Comparison of ENCODE assay signal across 8 mouse cellular contexts in the genomic region with DNA sequence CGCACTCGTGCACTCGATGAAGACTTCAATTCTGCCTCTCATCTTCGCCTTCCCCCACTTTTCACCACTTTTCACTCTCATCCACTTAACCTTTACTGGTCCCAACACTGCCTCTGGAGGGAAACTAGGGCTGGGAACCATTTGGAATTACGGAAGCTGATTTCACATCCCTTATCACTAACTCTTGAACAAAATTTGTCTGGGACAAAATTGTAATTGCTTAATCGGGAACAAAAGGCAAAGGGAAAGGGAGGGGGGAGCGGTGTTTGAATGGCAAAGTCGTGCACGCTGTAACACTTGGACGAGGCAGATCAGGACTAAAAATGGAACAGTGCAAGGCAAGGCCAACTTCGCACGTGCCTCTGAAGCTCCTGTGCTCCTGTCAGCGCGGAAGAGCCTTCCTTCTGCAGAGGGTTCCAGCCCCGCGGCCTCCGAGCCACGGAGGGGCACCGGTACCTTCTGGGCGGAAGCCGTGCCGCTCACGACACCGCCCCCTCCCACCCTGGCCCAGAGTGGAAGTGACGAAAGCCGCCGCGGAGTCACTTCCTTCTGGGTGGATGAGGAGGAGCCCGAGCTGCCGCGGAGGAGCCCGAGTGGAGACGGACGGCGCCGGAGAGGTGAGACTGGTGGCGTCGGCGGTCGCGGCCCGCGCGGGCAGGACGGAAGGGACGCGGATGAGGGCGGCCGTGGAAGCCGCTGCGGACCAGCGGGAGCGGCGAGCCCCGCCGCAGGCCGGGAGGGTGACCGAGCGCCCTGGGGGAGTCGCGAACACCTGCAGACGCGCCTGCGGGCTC. TPM values are rescaled to one million over a fixed set of nuclear protein-coding genes. Genes with fewer than 3 reads are reported as not detected.
DNase-seq lines count a peak whose midpoint lies in the region; ATAC-seq and TF ChIP-seq lines count a peak whose summit lies in the region.

Gene Etv3, plus strand, starts transcription at position 365 of the 794 bp plus-strand sequence.

- H3K27ac ChIP-seq in hindbrain, embryonic 11.5 days (ENCODE audit: low read depth, low read length): peak within 1 kb of the TSS; percentile 55; the same call in 1 of the 2 replicates
- H3K27ac ChIP-seq in lung, postnatal 0 days (ENCODE audit: low read length): peak within 1 kb of the TSS; percentile 96

- no peak for TF ChIP-seq EP300 in lung, postnatal 0 days (IDR thresholded peaks at IDR 0.05)

- H3K4me1 ChIP-seq in hindbrain, embryonic 11.5 days (replicated peaks; ENCODE audit: control insufficient read depth, insufficient read depth, low read length): no peaks in the 10 kb centered on the region
- H3K4me1 ChIP-seq in lung, postnatal 0 days (ENCODE audit: insufficient read depth, low read depth, low read length): no peaks in the 10 kb centered on the region; the same call in 1 of the 2 replicates

- CTCF ChIA-PET in Patski (lab: Charles Lee): interaction anchor here (1.2 to 1.4 kb wide), 2 partner anchors 21 to 25 kb away, joined by 3 to 4 read pairs; no protein-coding TSS in a partner anchor

- peak within 1 kb of the TSS; percentile 86 for H3K4me3 ChIP-seq in hindbrain, embryonic 11.5 days (ENCODE audit: low read depth, low read length)
- peak within 1 kb of the TSS; percentile 95 for H3K4me3 ChIP-seq in lung, postnatal 0 days (ENCODE audit: low read depth, low read length)

- H3K4me2 ChIP-seq in hindbrain, embryonic 11.5 days (replicated peaks; ENCODE audit: low read depth, low read length): peak within 1 kb of the TSS; percentile 88
- peak within 1 kb of the TSS; percentile 69 for H3K4me2 ChIP-seq in lung, postnatal 0 days (replicated peaks; ENCODE audit: low read depth, low read length)

- WGBS in hindbrain, embryonic 11.5 days: 6% methylated on average over 58 of the region's 64 CpGs
- WGBS in lung, postnatal 0 days: 4% methylated on average over 55 of the region's 64 CpGs

- H3K36me3 ChIP-seq in hindbrain, embryonic 11.5 days (ENCODE audit: control insufficient read depth, insufficient read depth, low read length): no peaks in the 10 kb centered on the region
- H3K36me3 ChIP-seq in lung, postnatal 0 days (ENCODE audit: insufficient read depth, low read length): peaks cover 7% of the 10 kb centered on the region; the same call in 1 of the 2 replicates

- peaks cover 15% of the 10 kb centered on the region for H3K27me3 ChIP-seq in Patski
- H3K27me3 ChIP-seq in hindbrain, embryonic 11.5 days (ENCODE audit: control insufficient read depth, insufficient read depth, low read length): no peaks in the 10 kb centered on the region
- H3K27me3 ChIP-seq in lung, postnatal 0 days (replicated peaks; ENCODE audit: insufficient read depth, low read length): no peaks in the 10 kb centered on the region

- peak within 1 kb of the TSS; percentile 80 for H3K9ac ChIP-seq in hindbrain, embryonic 11.5 days (ENCODE audit: low read depth, low read length)
- H3K9ac ChIP-seq in lung, postnatal 0 days (replicated peaks; ENCODE audit: low read depth): peak within 1 kb of the TSS; percentile 97

- TF ChIP-seq CTCF in Patski (IDR thresholded peaks at IDR 0.05): no peak
- TF ChIP-seq CTCF in lung, postnatal 0 days (IDR thresholded peaks at IDR 0.05): peak; percentile 24; the same call in 1 of the 2 replicates

- peak; percentile 96 for ATAC-seq in Patski
- peak; percentile 98 for ATAC-seq in hindbrain, embryonic 11.5 days (ENCODE audit: low FRiP score)
- peak; percentile 97 for ATAC-seq in lung, postnatal 0 days

- in situ Hi-C loops in Patski (cut with MboI; ENCODE audit: low pct_unique_long_range_greater_than_20kb): no loop called here

- DNase-seq in Patski (ENCODE audit: low read depth, low spot score): peak; percentile 60
- DNase-seq in cerebellum, postnatal 10 days: peak; percentile 97
- DNase-seq in frontal cortex, postnatal 10 days (ENCODE audit: low spot score in 2 of 2): peak; percentile 83 to 89
- peak; percentile 92 for DNase-seq in hindbrain, embryonic 11.5 days (ENCODE audit: low spot score)
- peak; percentile 87 to 92 for DNase-seq in layer of hippocampus, postnatal 10 days (ENCODE audit: low spot score in 2 of 2)
- DNase-seq in lung, postnatal 0 days (ENCODE audit: low spot score): peak; percentile 94
- DNase-seq in ovary, postnatal 14 days (ENCODE audit: low spot score): peak; percentile 82
- peak; percentile 90 to 91 for DNase-seq in thymus, postnatal 10 days (ENCODE audit: low spot score in 2 of 2)

- H3K9me3 ChIP-seq in hindbrain, embryonic 11.5 days (ENCODE audit: control insufficient read depth, low read length): no peaks in the 10 kb centered on the region
- no peaks in the 10 kb centered on the region for H3K9me3 ChIP-seq in lung, postnatal 0 days (ENCODE audit: low read length)

- POLR2A ChIA-PET in Patski (lab: Charles Lee): interaction anchor here (0.7 to 1.4 kb wide), 4 partner anchors 10 to 353 kb away, joined by 3 to 4 read pairs (median 4); no protein-coding TSS in a partner anchor

RNA-seq across cellular contexts. Expression of gene Etv3, which starts in this region (rescaled TPM):
- 17.7 TPM for polyA plus RNA-seq in Patski (2021)
- polyA plus RNA-seq in hindbrain, embryonic 11.5 days (2014; fragmentation: Nextera tagmentation; extraction: Ambion mirVana): 7.9 and 8.4 TPM in 2 replicates
- 10 to 100 TPM; 14.4 to 18.0 TPM for total RNA-seq in layer of hippocampus, postnatal 10 days (2021)
- 13.8 and 15.6 TPM in 2 replicates for polyA plus RNA-seq in lung, postnatal 0 days (2015; fragmentation: Nextera tagmentation; extraction: Ambion mirVana)

Comparison
In these comparisons a context has a peak if more than half of its experiments do, and no peak if none do; other contexts are left out.
1. Peak in every context shown above with its lines: DNase-seq, ATAC-seq, H3K4me3 ChIP-seq and H3K27ac ChIP-seq.